Mouse (Mus musculus): ENCODE measurements at regions not wholly inside any gene's neighbourhood (a gene's known extent, or its start where the extent isn't known, plus 50 kb on each side); places are given as distances from the start of the nearest gene placed in this dataset.
"Not testable (repeated sequence)": the region's sequence is repeated elsewhere in the genome, so short reads cannot be mapped to it uniquely, and the experiment has no call there.

GRCm38 (mm10) chr8:35125179-35125578, 640.4 kb upstream of the Gm19410 start:
- no peak for ATAC-seq

GRCm38 (mm10) chr8:35132281-35132680, 633.3 kb upstream of the Gm19410 start:
- no peak for ATAC-seq

GRCm38 (mm10) chr8:35135630-35136029, 630.0 kb upstream of the Gm19410 start:
- ATAC-seq = no peak

GRCm38 (mm10) chr8:35136643-35137042, 628.9 kb upstream of the Gm19410 start:
- no peak for ATAC-seq

GRCm38 (mm10) chr8:35140775-35141174, 624.8 kb upstream of the Gm19410 start:
- no peak for ATAC-seq

GRCm38 (mm10) chr8:35143018-35143656, 622.5 kb upstream of the Gm19410 start:
- no peak for ATAC-seq

- no peak for ATAC-seq
Measured at GRCm38 (mm10) chr8:35143684-35144083, 621.9 kb upstream of the Gm19410 start.

GRCm38 (mm10) chr8:35144401-35144800, 621.2 kb upstream of the Gm19410 start:
- ATAC-seq = no peak

- peak; percentile 75 for ATAC-seq
Measured at GRCm38 (mm10) chr8:35147481-35147880, 618.1 kb upstream of the Gm19410 start.

GRCm38 (mm10) chr8:35147967-35148366, 617.6 kb upstream of the Gm19410 start:
- peak; percentile 65 for ATAC-seq

- ATAC-seq = no peak
Measured at GRCm38 (mm10) chr8:35152585-35152984, 613.0 kb upstream of the Gm19410 start.

- ATAC-seq = no peak
Measured at GRCm38 (mm10) chr8:35156272-35156671, 609.3 kb upstream of the Gm19410 start.

GRCm38 (mm10) chr8:35157711-35158110, 607.9 kb upstream of the Gm19410 start:
- no peak for ATAC-seq

GRCm38 (mm10) chr8:35159329-35159728, 606.3 kb upstream of the Gm19410 start:
- ATAC-seq = peak; percentile 95

- ATAC-seq = no peak
Measured at GRCm38 (mm10) chr8:35160230-35160629, 605.4 kb upstream of the Gm19410 start.

GRCm38 (mm10) chr8:35162166-35162565, 603.4 kb upstream of the Gm19410 start:
- not testable (repeated sequence) for ATAC-seq

GRCm38 (mm10) chr8:35166611-35167010, 599.0 kb upstream of the Gm19410 start:
- ATAC-seq = no peak

- ATAC-seq = no peak
Measured at GRCm38 (mm10) chr8:35171536-35172310, 593.9 kb upstream of the Gm19410 start.

- ATAC-seq = no peak
Measured at GRCm38 (mm10) chr8:35177314-35177713, 588.3 kb upstream of the Gm19410 start.

GRCm38 (mm10) chr8:35180075-35180474, 585.5 kb upstream of the Gm19410 start:
- ATAC-seq = no peak

GRCm38 (mm10) chr8:35182141-35182540, 583.4 kb upstream of the Gm19410 start:
- no peak for ATAC-seq

GRCm38 (mm10) chr8:35183423-35183822, 582.2 kb upstream of the Gm19410 start:
- ATAC-seq = no peak

GRCm38 (mm10) chr8:35185165-35185564, 580.4 kb upstream of the Gm19410 start:
- ATAC-seq = no peak

- no peak for ATAC-seq
Measured at GRCm38 (mm10) chr8:35188531-35188930, 577.1 kb upstream of the Gm19410 start.

All from inflammation-experienced regulatory T-cells, adult 6 months (primary cell).